Mouse (Mus musculus): ENCODE results near the gene Bmpr1b.

- TF ChIP-seq CTCF (IDR thresholded peaks at IDR 0.05; ENCODE audit: borderline replicate concordance, insufficient read depth, low read depth, low read length) (no peak), POLR2A (IDR thresholded peaks at IDR 0.05; ENCODE audit: borderline replicate concordance, insufficient read depth, low read length) (no peak)
These were observed 274.1 kb downstream of the Bmpr1b start for GRCm38 (mm10) chr3:141895096-141895495.

Measured in cerebellum, adult 2 months (tissue).